Mouse (Mus musculus): ENCODE measurements at regions not wholly inside any gene's neighbourhood (a gene's known extent, or its start where the extent isn't known, plus 50 kb on each side); places are given as distances from the start of the nearest gene placed in this dataset.

- in situ Hi-C loops (cut with MboI, MseI), result loop anchor here (10.0 kb wide), 1 partner anchor 1396 kb away; no protein-coding TSS in a partner anchor
These were observed 57.8 kb downstream of the Vmn1r27 start for GRCm38 (mm10) chr6:58160852-58161251.
